Mouse (Mus musculus) midbrain, postnatal 0 days (tissue): ENCODE measurements around the gene Gm5065. TPM values are rescaled to one million over a fixed set of nuclear protein-coding genes. Genes with fewer than 3 reads are reported as not detected.

Experiments
- ATAC-seq: fragments of 200-750 bp; cut with Nextera tagmentation; 2 replicates; pipeline ENCODE4 v1.8.0; 2017; ENCODE audit warnings: moderate number of reproducible peaks, mild to moderate bottlenecking, moderate TSS enrichment, moderate library complexity; ENCODE audit not compliant: low FRiP score
- DNase-seq: peaks from one replicate; pipeline ENCODE4 v3.0.0-alpha.2; 2015; ENCODE audit warnings: low spot score
- H3K27ac ChIP-seq: fragments of 300-500 bp; sonication (generic); 2 replicates; pipeline ENCODE4 v1.5.1; 2014; ENCODE audit warnings: low read depth, mild to moderate bottlenecking, low read length, mixed read lengths
- H3K27me3 ChIP-seq: fragments of 300-500 bp; sonication (generic); 2 replicates; pipeline ENCODE4 v1.6.1; 2014; ENCODE audit warnings: low read length, control low read depth, mixed read lengths; ENCODE audit not compliant: insufficient read depth
- H3K36me3 ChIP-seq: fragments of 300-500 bp; sonication (generic); 2 replicates; pipeline ENCODE4 v1.6.1; 2014; ENCODE audit warnings: low read length, control low read depth, mixed read lengths; ENCODE audit not compliant: insufficient read depth
- H3K4me1 ChIP-seq: fragments of 300-500 bp; sonication (generic); 2 replicates; pipeline ENCODE4 v1.6.1; 2014; ENCODE audit warnings: mild to moderate bottlenecking, control low read depth, antibody characterized with exemption, low read length, mixed read lengths; ENCODE audit not compliant: insufficient read depth
- H3K4me2 ChIP-seq: fragments of 300-500 bp; sonication (generic); 2 replicates; pipeline ENCODE4 v1.6.1; 2014; ENCODE audit warnings: low read depth, mild to moderate bottlenecking, low read length, mixed read lengths; ENCODE audit not compliant: poor library complexity, severe bottlenecking
- H3K4me3 ChIP-seq: fragments of 300-500 bp; sonication (generic); 2 replicates; pipeline ENCODE4 v1.5.1; 2014; ENCODE audit warnings: low read depth, mild to moderate bottlenecking, low read length, moderate library complexity
- H3K9ac ChIP-seq: fragments of 300-500 bp; sonication (generic); replicated peaks from 2 replicates; pipeline ENCODE4 v1.6.1; 2014; ENCODE audit warnings: mild to moderate bottlenecking, low read length, moderate library complexity, mixed read lengths; ENCODE audit not compliant: poor library complexity, severe bottlenecking
- H3K9me3 ChIP-seq: fragments of 300-500 bp; sonication (generic); 2 replicates; pipeline ENCODE4 v1.6.1; 2016; ENCODE audit warnings: low read length, control low read depth
- CTCF ChIP-seq: IDR thresholded peaks from 2 replicates; pipeline ENCODE4 v1.5.1; 2016; ENCODE audit warnings: antibody characterized with exemption, mild to moderate bottlenecking
- WGBS: fragments of 180-500 bp; shearing (Covaris S2); extraction: QIAGEN DNeasy Blood & Tissue Kit; methylation state at CpG from one replicate; pipeline ENCODE4 v1.1.7; 2014; 5-methylcytosine and 5-hydroxymethylcytosine counted together
- polyA plus RNA-seq: library from polyadenylated mRNA; unstranded; fragments of >200 nt; fragmentation: Nextera tagmentation; extraction: Ambion mirVana; gene quantifications from 2 replicates; pipeline ENCODE4 v1.2.1, GENCODE M21; 2015
- total RNA-seq: library from RNA; depleted of rRNA; stranded (reverse); fragments of >200 nt; gene quantifications from 2 replicates; pipeline ENCODE4 v1.2.3, GENCODE M21; 2014; rRNA removed

The Gm5065 gene
- total RNA-seq: not detected in 2 replicates
- not detected in 2 replicates for polyA plus RNA-seq

DNA sequence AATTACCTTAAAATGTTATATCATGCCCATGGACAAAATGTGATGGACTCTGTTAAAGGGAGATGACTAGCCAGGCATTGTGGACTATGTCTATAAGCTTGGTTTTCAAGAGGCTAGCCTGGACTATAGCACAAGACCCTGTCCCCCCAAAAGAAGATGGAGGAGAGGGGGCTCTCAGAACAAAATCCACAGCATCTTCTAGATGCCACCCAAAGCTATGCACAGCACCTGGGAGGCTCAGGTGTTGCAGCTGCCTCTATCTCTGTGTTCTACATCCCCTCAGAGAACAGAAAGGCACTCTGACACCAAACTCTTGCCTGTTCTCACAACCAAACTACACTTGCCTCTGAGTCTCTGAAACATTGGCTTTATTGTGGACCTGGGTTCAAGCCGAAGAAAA lies at the start of gene Gm5065:
Gm5065 (plus strand) TSS at position 301 of the 400 bp plus-strand sequence.
- Histone ChIP-seq H3K27ac (no peak within 1 kb of the TSS), H3K9me3 (peaks cover 37% of the 10 kb centered on the region), H3K27me3 (no peaks in the 10 kb centered on the region), H3K36me3 (no peaks in the 10 kb centered on the region), H3K4me1 (no peaks in the 10 kb centered on the region), H3K9ac (no peak within 1 kb of the TSS), H3K4me3 (no peak within 1 kb of the TSS), H3K4me2 (no peak within 1 kb of the TSS)
- WGBS: 77% methylated on average over 1 of the region's 1 CpGs
- TF ChIP-seq CTCF: no peak
- ATAC-seq (no peak), DNase-seq (no peak)

DNA sequence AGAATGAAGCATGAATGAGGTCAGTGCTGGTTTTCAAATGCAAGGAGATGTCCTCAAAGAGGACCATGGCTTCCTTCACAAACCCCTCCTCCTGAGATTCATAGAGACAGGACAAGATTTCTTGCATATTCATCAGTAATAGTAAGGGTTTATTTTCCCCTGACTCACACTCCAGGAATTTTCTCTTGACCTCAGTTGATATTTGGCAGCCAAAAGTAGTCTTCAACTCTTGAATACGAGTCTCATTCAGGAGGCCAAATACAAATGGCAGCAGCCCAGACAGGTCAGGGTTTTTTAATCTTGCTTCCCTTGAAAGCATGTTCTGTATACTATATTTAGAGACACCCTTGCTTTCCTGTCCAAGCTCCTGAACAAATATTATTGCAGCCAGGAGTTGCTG lies 22.8 kb upstream of the Gm5065 start:
- Histone ChIP-seq H3K9me3 (peaks cover 29% of the 10 kb centered on the region; the same call in 1 of the 2 replicates), H3K4me2 (no peak overlapping the region), H3K36me3 (no peaks in the 10 kb centered on the region), H3K27ac (no peak overlapping the region), H3K4me1 (no peaks in the 10 kb centered on the region), H3K27me3 (no peaks in the 10 kb centered on the region), H3K4me3 (no peak overlapping the region), H3K9ac (no peak overlapping the region)
- ATAC-seq (no peak), DNase-seq (no peak)
- TF ChIP-seq CTCF: no peak
- WGBS: 70% methylated on average over 1 of the region's 1 CpGs

DNA sequence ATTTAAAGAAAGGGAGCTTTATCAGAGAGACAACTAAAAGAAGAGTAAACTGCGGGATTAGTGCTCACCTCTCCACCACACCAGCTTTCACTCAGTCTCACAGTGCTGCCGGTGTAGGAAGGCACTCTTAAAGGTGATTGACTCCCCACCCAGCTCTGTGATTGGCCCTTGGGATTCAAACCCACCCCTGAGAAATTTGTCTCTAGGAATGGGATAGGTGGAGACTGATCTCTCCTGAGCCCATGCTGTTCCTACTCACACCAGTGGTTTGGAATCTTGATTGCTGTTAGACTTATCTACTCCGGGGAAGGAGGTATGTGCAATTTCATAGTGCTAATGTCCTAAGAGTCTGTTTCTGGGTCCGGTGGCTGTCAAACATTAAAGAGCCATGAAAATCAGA lies 598 bp downstream of the Gm5065 start, which contains the start of gene Nlrp2:
Nlrp2 (minus strand) TSS at position 101 of the 400 bp plus-strand sequence.
- H3K9ac ChIP-seq: no peak within 1 kb of the TSS
- ATAC-seq (no peak), DNase-seq (no peak)
- H3K36me3 ChIP-seq: no peaks in the 10 kb centered on the region
- WGBS: 79% methylated on average over 4 of the region's 4 CpGs
- no peaks in the 10 kb centered on the region for H3K4me1 ChIP-seq
- H3K27me3 ChIP-seq: no peaks in the 10 kb centered on the region
- peaks cover 41% of the 10 kb centered on the region for H3K9me3 ChIP-seq
- H3K27ac ChIP-seq: no peak within 1 kb of the TSS
- no peak within 1 kb of the TSS for H3K4me2 ChIP-seq
- TF ChIP-seq CTCF: no peak
- no peak within 1 kb of the TSS for H3K4me3 ChIP-seq

DNA sequence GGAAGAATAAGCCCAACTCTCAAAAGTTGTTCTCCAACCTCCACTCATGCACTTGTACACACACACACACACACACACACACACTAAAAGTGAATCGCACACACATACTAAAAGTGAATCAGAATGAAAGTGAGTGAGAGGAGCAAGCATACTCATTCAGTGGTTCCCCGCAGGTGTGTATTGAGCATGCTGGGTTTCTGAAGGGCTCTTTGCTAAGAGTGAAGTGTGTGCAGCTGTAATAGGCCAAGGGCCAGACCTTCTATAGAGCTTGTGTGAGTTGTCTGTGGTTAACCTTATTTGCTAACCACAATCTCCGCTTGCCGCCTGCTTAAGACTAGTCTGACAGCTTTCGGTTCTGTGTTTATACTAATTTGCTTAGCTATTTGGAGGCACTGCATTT lies 13.3 kb downstream of the Gm5065 start:
- H3K4me3 ChIP-seq: no peak overlapping the region
- no peaks in the 10 kb centered on the region for H3K36me3 ChIP-seq
- ATAC-seq (no peak), DNase-seq (no peak)
- H3K4me1 ChIP-seq: no peaks in the 10 kb centered on the region
- H3K9me3 ChIP-seq: peaks cover 56% of the 10 kb centered on the region
- H3K4me2 ChIP-seq: no peak overlapping the region
- H3K27ac ChIP-seq: no peak overlapping the region
- H3K27me3 ChIP-seq: no peaks in the 10 kb centered on the region
- TF ChIP-seq CTCF: no peak
- no peak overlapping the region for H3K9ac ChIP-seq
- WGBS: 93% methylated on average over 5 of the region's 5 CpGs

DNA sequence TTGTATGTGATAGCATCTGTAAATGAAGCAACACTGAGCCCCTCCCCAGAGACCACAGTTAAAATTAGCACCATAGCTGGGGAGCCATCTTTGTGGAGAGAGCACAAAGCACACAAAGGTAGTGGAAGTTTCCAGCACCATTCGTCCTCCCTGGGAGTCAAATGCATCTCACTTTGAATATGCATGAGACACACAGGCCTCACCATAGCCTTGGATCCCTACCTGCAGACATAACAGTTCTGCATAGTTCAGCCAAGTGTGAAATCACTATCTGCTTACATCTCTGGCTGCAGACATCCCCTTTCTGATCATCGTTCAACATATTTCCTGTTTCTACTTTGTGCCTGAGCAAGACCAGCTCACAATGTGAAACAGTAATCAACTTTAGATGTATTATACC lies 16.4 kb downstream of the Gm5065 start:
- no peak overlapping the region for H3K4me2 ChIP-seq
- WGBS: 74% methylated on average over 2 of the region's 2 CpGs
- DNase-seq: no peak
- no peaks in the 10 kb centered on the region for H3K36me3 ChIP-seq
- H3K9ac ChIP-seq: no peak overlapping the region
- no peak overlapping the region for H3K4me3 ChIP-seq
- H3K27ac ChIP-seq: no peak overlapping the region
- no peak for TF ChIP-seq CTCF
- ATAC-seq: no peak
- H3K27me3 ChIP-seq: no peaks in the 10 kb centered on the region
- no peaks in the 10 kb centered on the region for H3K4me1 ChIP-seq
- H3K9me3 ChIP-seq: peaks cover 42% of the 10 kb centered on the region

DNA sequence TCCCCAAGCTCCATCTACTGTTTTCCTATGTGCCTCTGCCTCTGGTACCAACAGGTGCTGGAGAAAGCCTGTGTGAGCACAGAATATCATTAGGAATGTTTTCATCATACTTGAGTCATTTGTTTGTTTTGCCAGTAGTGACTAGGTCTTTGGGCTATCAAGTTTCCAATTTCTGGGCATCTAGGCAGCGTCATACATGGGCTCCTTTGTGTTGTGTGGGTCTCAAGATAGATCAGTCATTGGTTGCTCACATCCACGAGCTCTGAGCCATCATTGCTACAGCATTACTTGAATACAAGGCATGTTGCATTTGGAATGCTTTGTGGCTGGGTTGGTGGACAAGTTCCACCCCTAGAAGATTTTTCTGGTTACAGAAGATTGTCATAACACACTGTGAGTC lies 55.9 kb downstream of the Gm5065 start:
- no peaks in the 10 kb centered on the region for H3K36me3 ChIP-seq
- H3K4me1 ChIP-seq: no peaks in the 10 kb centered on the region
- WGBS: 37% methylated on average over 2 of the region's 2 CpGs
- no peak for TF ChIP-seq CTCF
- no peak overlapping the region for H3K4me3 ChIP-seq
- no peak overlapping the region for H3K4me2 ChIP-seq
- no peaks in the 10 kb centered on the region for H3K27me3 ChIP-seq
- H3K27ac ChIP-seq: no peak overlapping the region
- H3K9me3 ChIP-seq: peaks cover 6% of the 10 kb centered on the region; the same call in 1 of the 2 replicates
- ATAC-seq (no peak), DNase-seq (no peak)
- no peak overlapping the region for H3K9ac ChIP-seq

Other genes starting within 250 kb of the Gm5065 start
- not detected in 2 replicates for gene Rfpl4, start 233.6 kb upstream of the Gm5065 start, total RNA-seq
- gene Rfpl4, start 233.6 kb upstream of the Gm5065 start, polyA plus RNA-seq: not detected in 2 replicates
- gene Rasl2-9, start 224.6 kb upstream of the Gm5065 start, total RNA-seq: 1.3 TPM in 1 of 2 replicates, not detected in the other
- gene Rasl2-9, start 224.6 kb upstream of the Gm5065 start, polyA plus RNA-seq: 0.57 and 0.72 TPM in 2 replicates
- not detected in 2 replicates for gene Vmn1r55, start 200.9 kb upstream of the Gm5065 start, total RNA-seq
- gene Vmn1r55, start 200.9 kb upstream of the Gm5065 start, polyA plus RNA-seq: not detected in 2 replicates
- not detected in 2 replicates for gene Vmn1r56, start 153.8 kb upstream of the Gm5065 start, total RNA-seq
- not detected in 2 replicates for gene Vmn1r56, start 153.8 kb upstream of the Gm5065 start, polyA plus RNA-seq
- not detected in 2 replicates for gene Vmn1r57, start 132.0 kb upstream of the Gm5065 start, total RNA-seq
- gene Vmn1r57, start 132.0 kb upstream of the Gm5065 start, polyA plus RNA-seq: not detected in 2 replicates
- gene Nlrp2, start 498 bp downstream of the Gm5065 start, total RNA-seq: not detected in 2 replicates
- gene Nlrp2, start 498 bp downstream of the Gm5065 start, polyA plus RNA-seq: not detected in 2 replicates
- gene Vmn1r58, start 62.9 kb downstream of the Gm5065 start, total RNA-seq: not detected in 2 replicates
- not detected in 2 replicates for gene Vmn1r58, start 62.9 kb downstream of the Gm5065 start, polyA plus RNA-seq
- not detected in 2 replicates for gene Vmn1r59, start 106.2 kb downstream of the Gm5065 start, total RNA-seq
- not detected in 2 replicates for gene Vmn1r59, start 106.2 kb downstream of the Gm5065 start, polyA plus RNA-seq
- not detected in 2 replicates for gene Vmn2r28, start 143.4 kb downstream of the Gm5065 start, total RNA-seq
- gene Vmn2r28, start 143.4 kb downstream of the Gm5065 start, polyA plus RNA-seq: not detected in 2 replicates
- gene Vmn1r60, start 196.8 kb downstream of the Gm5065 start, total RNA-seq: not detected in 2 replicates
- not detected in 2 replicates for gene Vmn1r60, start 196.8 kb downstream of the Gm5065 start, polyA plus RNA-seq